Mouse (Mus musculus): ENCODE measurements around the gene Cacna1d. TPM values are rescaled to one million over a fixed set of nuclear protein-coding genes. Genes with fewer than 3 reads are reported as not detected.

Cacna1d gene
- total RNA-seq (2014; rRNA removed) (0.55 and 1.9 TPM in 2 replicates), polyA plus RNA-seq (2012; rRNA removed) (0.72 and 0.76 TPM in 2 replicates)

DNA sequence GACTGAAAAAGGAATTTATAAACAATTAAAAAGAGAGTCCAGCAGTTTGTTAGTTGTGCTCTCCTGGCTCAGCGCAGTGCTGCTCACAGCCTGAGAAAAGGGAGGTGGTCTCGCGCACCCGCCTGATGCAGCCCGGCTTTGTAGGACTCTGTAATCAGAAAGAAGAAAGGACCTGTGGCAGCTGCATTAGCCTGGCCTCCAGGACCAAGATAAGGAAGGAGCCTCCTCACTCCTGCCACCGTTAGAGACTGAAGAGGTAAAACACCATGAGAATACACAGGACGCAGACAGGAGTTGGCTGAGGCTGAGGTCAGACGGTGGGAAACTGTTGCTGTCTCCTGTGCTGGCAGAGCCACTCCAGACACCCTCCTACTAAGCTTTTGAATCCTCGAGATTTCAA is at the start of gene Cacna1d:
Gene Cacna1d, minus strand, starts transcription at position 114 of the 400 bp plus-strand sequence.
- Histone ChIP-seq H3K4me3 (ENCODE audit: insufficient read depth, low read depth, low read length) (no peak within 1 kb of the TSS), H3K27ac (replicated peaks; ENCODE audit: insufficient read depth, low read depth, low read length) (no peak within 1 kb of the TSS), H3K4me1 (ENCODE audit: control insufficient read depth, insufficient read depth, low read length) (no peaks in the 10 kb centered on the region), H3K79me2 (ENCODE audit: control insufficient read depth, insufficient read depth, low read length) (peaks cover 10% of the 10 kb centered on the region; the same call in 1 of the 2 replicates), H3K9ac (ENCODE audit: low read depth, low read length) (no peak within 1 kb of the TSS), H3K27me3 (ENCODE audit: control insufficient read depth, insufficient read depth, low read length) (no peaks in the 10 kb centered on the region), H3K36me3 (ENCODE audit: control insufficient read depth, insufficient read depth, low read length) (peaks cover 31% of the 10 kb centered on the region)
- WGBS: 80% methylated on average over 9 of the region's 9 CpGs
- TF ChIP-seq CTCF (IDR thresholded peaks at IDR 0.05; ENCODE audit: low read depth, low read length) (no peak), POLR2A (IDR thresholded peaks at IDR 0.05; ENCODE audit: extremely low read depth, insufficient read depth, low read length) (no peak)
- no peak for DNase-seq (ENCODE audit: extremely low read depth, low read depth, low spot score)

DNA sequence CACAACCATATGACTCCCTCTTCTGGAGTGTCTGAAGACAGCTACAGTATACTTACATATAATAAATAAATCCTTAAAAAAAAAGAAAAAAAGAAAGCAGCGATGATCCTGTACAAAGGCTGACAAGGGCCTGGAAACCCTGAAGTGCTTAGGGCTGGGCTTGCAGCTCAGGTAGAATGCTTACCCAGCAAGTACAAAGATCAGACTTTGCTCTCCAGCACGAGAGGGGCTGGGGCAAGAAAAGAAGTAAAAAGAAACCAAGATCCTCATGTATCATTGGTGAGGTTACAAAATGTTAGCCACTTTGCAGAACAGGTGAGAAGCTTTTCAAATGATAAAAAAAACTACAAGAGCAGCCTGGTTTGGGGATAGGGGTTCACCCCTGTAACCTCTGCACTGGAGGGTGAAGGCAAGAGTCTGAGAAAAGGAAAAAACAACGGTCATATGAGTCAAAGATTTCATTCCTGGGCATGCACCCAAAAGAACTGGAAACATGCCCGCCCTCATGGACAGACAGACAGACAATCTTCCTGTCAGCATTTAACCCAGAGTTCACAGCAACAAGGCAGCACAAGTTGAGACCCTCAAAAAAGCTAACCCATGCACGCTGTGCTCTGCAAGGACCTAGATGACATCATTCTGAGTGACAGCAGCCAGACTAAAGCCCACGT is 42.7 kb upstream of the Cacna1d start:
- Histone ChIP-seq H3K4me1 (ENCODE audit: control insufficient read depth, insufficient read depth, low read length) (peaks cover 6% of the 10 kb centered on the region), H3K4me3 (ENCODE audit: insufficient read depth, low read depth, low read length) (no peak overlapping the region), H3K9ac (ENCODE audit: low read depth, low read length) (no peak overlapping the region), H3K27me3 (ENCODE audit: control insufficient read depth, insufficient read depth, low read length) (no peaks in the 10 kb centered on the region), H3K79me2 (ENCODE audit: control insufficient read depth, insufficient read depth, low read length) (no peaks in the 10 kb centered on the region), H3K36me3 (ENCODE audit: control insufficient read depth, insufficient read depth, low read length) (no peaks in the 10 kb centered on the region), H3K27ac (replicated peaks; ENCODE audit: insufficient read depth, low read depth, low read length) (no peak overlapping the region)
- 33% methylated on average over 6 of the region's 6 CpGs for WGBS
- peak; percentile 66 for DNase-seq (ENCODE audit: extremely low read depth, low read depth, low spot score)
- TF ChIP-seq CTCF (IDR thresholded peaks at IDR 0.05; ENCODE audit: low read depth, low read length) (no peak), POLR2A (IDR thresholded peaks at IDR 0.05; ENCODE audit: extremely low read depth, insufficient read depth, low read length) (no peak)

DNA sequence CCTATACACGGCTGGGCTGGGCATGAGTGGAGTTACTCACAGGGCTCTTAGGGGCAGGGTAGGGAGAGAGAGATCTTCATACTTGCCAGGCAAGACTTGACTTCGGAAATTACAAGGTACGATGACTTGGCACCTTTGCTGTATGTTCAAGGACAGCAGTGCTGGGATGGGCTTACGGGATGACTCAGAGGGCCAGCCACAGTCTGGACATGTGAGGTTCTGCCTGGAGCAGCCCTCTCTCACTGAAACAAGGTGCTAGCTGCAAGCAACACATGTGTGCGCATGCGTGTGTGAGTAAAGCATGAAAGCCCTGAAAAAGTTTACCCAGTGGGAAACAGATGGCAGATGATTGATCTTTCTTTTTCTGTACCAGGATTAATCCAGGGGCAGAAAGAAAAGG is 40.6 kb upstream of the Cacna1d start:
- DNase-seq (ENCODE audit: extremely low read depth, low read depth, low spot score): no peak
- TF ChIP-seq CTCF (IDR thresholded peaks at IDR 0.05; ENCODE audit: low read depth, low read length) (no peak), POLR2A (IDR thresholded peaks at IDR 0.05; ENCODE audit: extremely low read depth, insufficient read depth, low read length) (no peak)
- Histone ChIP-seq H3K36me3 (ENCODE audit: control insufficient read depth, insufficient read depth, low read length) (peaks cover 2% of the 10 kb centered on the region; the same call in 1 of the 2 replicates), H3K27me3 (ENCODE audit: control insufficient read depth, insufficient read depth, low read length) (no peaks in the 10 kb centered on the region), H3K9ac (ENCODE audit: low read depth, low read length) (no peak overlapping the region), H3K79me2 (ENCODE audit: control insufficient read depth, insufficient read depth, low read length) (no peaks in the 10 kb centered on the region), H3K4me3 (ENCODE audit: insufficient read depth, low read depth, low read length) (no peak overlapping the region), H3K27ac (replicated peaks; ENCODE audit: insufficient read depth, low read depth, low read length) (no peak overlapping the region), H3K4me1 (ENCODE audit: control insufficient read depth, insufficient read depth, low read length) (peaks cover 6% of the 10 kb centered on the region)
- 90% methylated on average over 6 of the region's 6 CpGs for WGBS

GRCm38 (mm10) chr14:30531431-30531830 is 40.2 kb upstream of the Cacna1d start:
- Histone ChIP-seq H3K79me2 (ENCODE audit: control insufficient read depth, insufficient read depth, low read length) (no peaks in the 10 kb centered on the region), H3K4me3 (ENCODE audit: insufficient read depth, low read depth, low read length) (no peak overlapping the region), H3K9ac (ENCODE audit: low read depth, low read length) (no peak overlapping the region), H3K4me1 (ENCODE audit: control insufficient read depth, insufficient read depth, low read length) (peaks cover 6% of the 10 kb centered on the region), H3K27me3 (ENCODE audit: control insufficient read depth, insufficient read depth, low read length) (no peaks in the 10 kb centered on the region), H3K36me3 (ENCODE audit: control insufficient read depth, insufficient read depth, low read length) (peaks cover 4% of the 10 kb centered on the region), H3K27ac (replicated peaks; ENCODE audit: insufficient read depth, low read depth, low read length) (no peak overlapping the region)
- 82% methylated on average over 5 of the region's 5 CpGs for WGBS
- no peak for TF ChIP-seq CTCF (IDR thresholded peaks at IDR 0.05; ENCODE audit: low read depth, low read length)
- TF ChIP-seq POLR2A (IDR thresholded peaks at IDR 0.05; ENCODE audit: extremely low read depth, insufficient read depth, low read length): no peak
- DNase-seq (ENCODE audit: extremely low read depth, low read depth, low spot score): no peak

DNA sequence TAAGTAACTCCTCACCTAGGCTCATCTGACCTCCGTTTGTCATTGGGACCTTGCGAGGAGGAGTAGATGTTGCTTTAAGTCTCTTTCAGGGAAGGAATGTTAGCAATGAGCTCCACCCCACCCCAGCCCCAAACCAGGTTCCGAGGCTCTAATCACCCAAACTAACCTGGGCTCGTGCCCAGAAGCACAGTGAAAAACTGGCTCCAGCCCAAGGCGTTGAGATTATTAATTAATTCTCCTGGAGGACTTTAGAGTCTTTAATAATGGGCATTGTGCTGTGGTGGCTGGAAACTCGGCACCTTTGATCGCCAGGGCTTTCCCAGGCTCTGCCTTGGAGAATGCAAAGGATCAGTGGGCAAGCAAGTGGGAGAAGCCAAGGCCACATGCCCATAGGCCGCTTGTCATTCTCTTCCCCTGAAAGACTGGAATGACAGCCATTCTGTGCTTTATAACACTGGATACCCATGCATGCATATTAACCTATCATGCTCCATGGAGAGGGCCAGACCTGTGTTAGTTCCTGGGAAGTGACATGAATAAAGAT is 39.5 kb upstream of the Cacna1d start:
- Histone ChIP-seq H3K4me3 (ENCODE audit: insufficient read depth, low read depth, low read length) (no peak overlapping the region), H3K4me1 (ENCODE audit: control insufficient read depth, insufficient read depth, low read length) (peaks cover 6% of the 10 kb centered on the region), H3K27me3 (ENCODE audit: control insufficient read depth, insufficient read depth, low read length) (no peaks in the 10 kb centered on the region), H3K9ac (ENCODE audit: low read depth, low read length) (no peak overlapping the region), H3K36me3 (ENCODE audit: control insufficient read depth, insufficient read depth, low read length) (peaks cover 6% of the 10 kb centered on the region), H3K27ac (replicated peaks; ENCODE audit: insufficient read depth, low read depth, low read length) (no peak overlapping the region), H3K79me2 (ENCODE audit: control insufficient read depth, insufficient read depth, low read length) (no peaks in the 10 kb centered on the region)
- TF ChIP-seq CTCF (IDR thresholded peaks at IDR 0.05; ENCODE audit: low read depth, low read length): no peak
- TF ChIP-seq POLR2A (IDR thresholded peaks at IDR 0.05; ENCODE audit: extremely low read depth, insufficient read depth, low read length): no peak
- peak; percentile 9 for DNase-seq (ENCODE audit: extremely low read depth, low read depth, low spot score)
- 64% methylated on average over 8 of the region's 8 CpGs for WGBS

DNA sequence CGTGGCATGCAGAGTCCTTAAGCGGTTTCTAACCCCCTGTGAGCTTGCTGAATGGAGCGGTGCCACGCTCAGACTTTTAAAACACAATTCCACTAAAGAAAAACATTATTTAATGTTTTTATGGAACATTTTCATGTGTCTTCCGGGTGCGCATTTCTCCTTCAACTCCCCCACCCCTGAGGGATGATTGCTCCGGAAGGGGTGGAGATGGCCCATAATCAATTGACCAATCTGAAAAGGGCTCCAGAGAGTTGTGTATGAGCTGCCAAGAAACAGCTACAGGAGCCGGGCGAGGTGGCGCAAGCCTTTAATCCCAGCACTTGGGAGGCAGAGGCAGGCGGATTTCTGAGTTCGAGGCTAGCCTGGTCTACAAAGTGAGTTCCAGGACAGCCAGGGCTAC is 38.2 kb upstream of the Cacna1d start:
- Histone ChIP-seq H3K27me3 (ENCODE audit: control insufficient read depth, insufficient read depth, low read length) (no peaks in the 10 kb centered on the region), H3K4me3 (ENCODE audit: insufficient read depth, low read depth, low read length) (no peak overlapping the region), H3K36me3 (ENCODE audit: control insufficient read depth, insufficient read depth, low read length) (peaks cover 9% of the 10 kb centered on the region), H3K4me1 (ENCODE audit: control insufficient read depth, insufficient read depth, low read length) (peaks cover 6% of the 10 kb centered on the region), H3K9ac (ENCODE audit: low read depth, low read length) (no peak overlapping the region), H3K27ac (replicated peaks; ENCODE audit: insufficient read depth, low read depth, low read length) (no peak overlapping the region), H3K79me2 (ENCODE audit: control insufficient read depth, insufficient read depth, low read length) (no peaks in the 10 kb centered on the region)
- 86% methylated on average over 12 of the region's 12 CpGs for WGBS
- TF ChIP-seq POLR2A (IDR thresholded peaks at IDR 0.05; ENCODE audit: extremely low read depth, insufficient read depth, low read length): no peak
- no peak for TF ChIP-seq CTCF (IDR thresholded peaks at IDR 0.05; ENCODE audit: low read depth, low read length)
- no peak for DNase-seq (ENCODE audit: extremely low read depth, low read depth, low spot score)

All from liver, adult 2 months (tissue).